Comparison of ENCODE assay signal across 11 mouse cellular contexts in the genomic region with DNA sequence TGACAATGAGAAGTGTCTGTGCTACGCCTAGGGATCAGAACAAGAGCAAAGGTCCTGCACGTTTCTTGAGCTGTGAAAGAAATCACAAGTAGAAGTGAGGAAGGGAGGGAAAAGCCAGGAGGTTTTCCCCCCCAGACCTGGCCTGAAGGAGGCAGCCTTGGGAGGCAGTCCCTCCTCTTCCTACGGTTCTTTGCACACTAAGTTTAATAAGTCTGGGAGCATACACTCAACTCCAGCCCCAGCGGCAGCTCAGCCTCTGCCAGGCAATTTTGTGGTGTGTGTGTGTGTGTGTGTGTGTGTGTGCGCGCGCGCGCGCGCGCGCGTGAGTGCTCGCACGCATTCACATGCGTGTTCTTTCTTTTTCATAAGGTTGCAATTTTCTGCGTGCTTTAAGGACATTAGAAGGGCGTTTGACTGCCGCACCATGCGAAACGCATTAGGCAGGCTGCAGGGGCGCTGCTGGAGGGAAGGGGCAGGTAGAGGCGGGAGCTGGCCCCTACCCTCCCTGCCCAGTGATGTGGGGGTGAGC. TPM values are rescaled to one million over a fixed set of nuclear protein-coding genes. Genes with fewer than 3 reads are reported as not detected.
DNase-seq lines count a peak whose midpoint lies in the region; ATAC-seq lines count a peak whose summit lies in the region.
"Had no signal": no experiment of that assay in that cellular context is flagged by ENCODE, and none has a peak within 500 bp of the region (broad histone marks: within the 10 kb centered on the region; RNA-seq: fewer than 3 reads in every experiment).

No protein-coding gene starts in this region.

- H3K36me3 ChIP-seq in liver, embryonic 11.5 days (ENCODE audit: control insufficient read depth, insufficient read depth, low read length) = no peaks in the 10 kb centered on the region
- no peaks in the 10 kb centered on the region for H3K36me3 ChIP-seq in liver, embryonic 12.5 days
- no peaks in the 10 kb centered on the region for H3K36me3 ChIP-seq in embryonic facial prominence, embryonic 11.5 days (replicated peaks; ENCODE audit: control insufficient read depth, insufficient read depth, low read depth, low read length)
- H3K36me3 ChIP-seq in hindbrain, embryonic 16.5 days (ENCODE audit: control insufficient read depth, insufficient read depth, low read length) = no peaks in the 10 kb centered on the region
- H3K36me3 ChIP-seq in neural tube, embryonic 13.5 days = no peaks in the 10 kb centered on the region

- peaks cover 5% of the 10 kb centered on the region for H3K4me1 ChIP-seq in liver, embryonic 11.5 days (replicated peaks; ENCODE audit: control insufficient read depth, insufficient read depth, low read length)
- H3K4me1 ChIP-seq in liver, embryonic 12.5 days = peaks cover 16% of the 10 kb centered on the region; the same call in 1 of the 2 replicates
- H3K4me1 ChIP-seq in embryonic facial prominence, embryonic 11.5 days (ENCODE audit: control insufficient read depth, insufficient read depth, low read length) = peaks cover 6% of the 10 kb centered on the region; the same call in 1 of the 2 replicates
- H3K4me1 ChIP-seq in hindbrain, embryonic 16.5 days (ENCODE audit: control insufficient read depth, insufficient read depth, low read depth, low read length) = peaks cover 10% of the 10 kb centered on the region
- H3K4me1 ChIP-seq in neural tube, embryonic 13.5 days (replicated peaks) = peaks cover 18% of the 10 kb centered on the region

- 0 out of 2 replicates have a peak overlapping the region, but pooled peaks have one; percentile 29 for H3K4me2 ChIP-seq in liver, embryonic 11.5 days
- no peak overlapping the region for H3K4me2 ChIP-seq in liver, embryonic 12.5 days
- H3K4me2 ChIP-seq in embryonic facial prominence, embryonic 11.5 days (ENCODE audit: low read depth, low read length) = peak overlapping the region; percentile 8; the same call in 1 of the 2 replicates
- peak overlapping the region; percentile 29 for H3K4me2 ChIP-seq in hindbrain, embryonic 16.5 days (ENCODE audit: low read length)
- peak overlapping the region; percentile 34 for H3K4me2 ChIP-seq in neural tube, embryonic 13.5 days

- DNase-seq in liver, embryonic 11.5 days (ENCODE audit: low spot score) = no peak
- peak; percentile 72 for DNase-seq in embryonic facial prominence, embryonic 11.5 days (ENCODE audit: low spot score)
- DNase-seq in adrenal gland, adult 8-10 months = no peak
- DNase-seq in left cerebral cortex, adult 8-10 months (ENCODE audit: low spot score in 2 of 2) = no peak
- DNase-seq in right cerebral cortex, postnatal 25 days = no peak
- DNase-seq: gastrocnemius, postnatal 36 days; layer of hippocampus, adult 9-11 months had no signal

- no peak for ATAC-seq in liver, embryonic 11.5 days (replicated peaks; ENCODE audit: low FRiP score)
- ATAC-seq in liver, embryonic 12.5 days = no peak
- ATAC-seq in embryonic facial prominence, embryonic 11.5 days (replicated peaks; ENCODE audit: insufficient number of reproducible peaks, low FRiP score, low TSS enrichment, low read depth) = no peak; the same call in 1 of the 2 replicates
- ATAC-seq in hindbrain, embryonic 16.5 days = no peak
- ATAC-seq in neural tube, embryonic 13.5 days (ENCODE audit: low read depth) = no peak

- 0 out of 2 replicates have a peak, but pooled peaks cover 5% of the 10 kb centered on the region for H3K9me3 ChIP-seq in liver, embryonic 11.5 days (ENCODE audit: control insufficient read depth, low read length)
- no peaks in the 10 kb centered on the region for H3K9me3 ChIP-seq in liver, embryonic 12.5 days (replicated peaks)
- H3K9me3 ChIP-seq in embryonic facial prominence, embryonic 11.5 days (replicated peaks; ENCODE audit: control insufficient read depth, low read length) = no peaks in the 10 kb centered on the region
- H3K9me3 ChIP-seq in hindbrain, embryonic 16.5 days (ENCODE audit: control insufficient read depth, low read length) = no peaks in the 10 kb centered on the region; the same call in 1 of the 2 replicates
- no peaks in the 10 kb centered on the region for H3K9me3 ChIP-seq in neural tube, embryonic 13.5 days

- WGBS in liver, embryonic 11.5 days = 4% methylated on average over 24 of the region's 24 CpGs
- 4% methylated on average over 24 of the region's 24 CpGs for WGBS in liver, embryonic 12.5 days (ENCODE audit: insufficient replicate concordance)
- WGBS in embryonic facial prominence, embryonic 11.5 days = under 1% methylated on average over 24 of the region's 24 CpGs
- WGBS in hindbrain, embryonic 16.5 days = under 1% methylated on average over 24 of the region's 24 CpGs
- 1% methylated on average over 24 of the region's 24 CpGs for WGBS in neural tube, embryonic 13.5 days

- peaks cover 67% of the 10 kb centered on the region for H3K27me3 ChIP-seq in liver, embryonic 11.5 days (replicated peaks; ENCODE audit: control insufficient read depth, insufficient read depth, low read length)
- H3K27me3 ChIP-seq in liver, embryonic 12.5 days (replicated peaks) = peaks cover 95% of the 10 kb centered on the region
- H3K27me3 ChIP-seq in embryonic facial prominence, embryonic 11.5 days (ENCODE audit: control insufficient read depth, insufficient read depth, low read length) = peaks cover 28% of the 10 kb centered on the region
- peaks cover 32% of the 10 kb centered on the region for H3K27me3 ChIP-seq in hindbrain, embryonic 16.5 days (replicated peaks; ENCODE audit: control insufficient read depth, insufficient read depth, low read length)
- H3K27me3 ChIP-seq in neural tube, embryonic 13.5 days = peaks cover 95% of the 10 kb centered on the region

- H3K27ac ChIP-seq in liver, embryonic 11.5 days (ENCODE audit: low read depth, low read length) = no peak overlapping the region
- no peak overlapping the region for H3K27ac ChIP-seq in liver, embryonic 12.5 days
- H3K27ac ChIP-seq in embryonic facial prominence, embryonic 11.5 days (replicated peaks; ENCODE audit: low read depth, low read length) = no peak overlapping the region
- H3K27ac ChIP-seq in hindbrain, embryonic 16.5 days (ENCODE audit: low read depth, low read length) = no peak overlapping the region
- no peak overlapping the region for H3K27ac ChIP-seq in neural tube, embryonic 13.5 days (replicated peaks)

- no peak overlapping the region for H3K4me3 ChIP-seq in liver, embryonic 11.5 days (ENCODE audit: low read depth, low read length)
- H3K4me3 ChIP-seq in liver, embryonic 12.5 days = no peak overlapping the region
- H3K4me3 ChIP-seq in embryonic facial prominence, embryonic 11.5 days (ENCODE audit: low read depth, low read length) = no peak overlapping the region
- peak overlapping the region; percentile 13; the same call in 1 of the 2 replicates for H3K4me3 ChIP-seq in hindbrain, embryonic 16.5 days (ENCODE audit: low read length)
- H3K4me3 ChIP-seq in neural tube, embryonic 13.5 days = no peak overlapping the region

- H3K9ac ChIP-seq in liver, embryonic 11.5 days (ENCODE audit: low read depth, low read length) = no peak overlapping the region
- H3K9ac ChIP-seq in liver, embryonic 12.5 days = no peak overlapping the region
- 0 out of 2 replicates have a peak overlapping the region, but pooled peaks have one; percentile 15 for H3K9ac ChIP-seq in embryonic facial prominence, embryonic 11.5 days (replicated peaks; ENCODE audit: low read length)
- no peak overlapping the region for H3K9ac ChIP-seq in hindbrain, embryonic 16.5 days (ENCODE audit: low read depth, low read length)
- no peak overlapping the region for H3K9ac ChIP-seq in neural tube, embryonic 13.5 days

RNA-seq across cellular contexts. Expression of a gene that starts 9.6 kb away (rescaled TPM):
- 21.2 and 22.3 TPM in 2 replicates for polyA plus RNA-seq in liver, embryonic 11.5 days (2014; fragmentation: Nextera tagmentation; extraction: Ambion mirVana)
- 7.2 and 7.8 TPM in 2 replicates for polyA plus RNA-seq in liver, embryonic 12.5 days (2016; fragmentation: Nextera tagmentation; extraction: Ambion mirVana)
- polyA plus RNA-seq in embryonic facial prominence, embryonic 11.5 days (2014; fragmentation: Nextera tagmentation; extraction: Ambion mirVana) = 74.9 and 139 TPM in 2 replicates
- 0.26 TPM in 1 of 2 replicates, not detected in the other for polyA plus RNA-seq in hindbrain, embryonic 16.5 days (2015; fragmentation: Nextera tagmentation; extraction: Ambion mirVana)
- polyA plus RNA-seq in neural tube, embryonic 13.5 days (2015; fragmentation: Nextera tagmentation; extraction: Ambion mirVana) = 0.18 TPM in 1 of 2 replicates, not detected in the other
- not detected for total RNA-seq in adrenal gland, adult 8-10 months (2022)
- not detected for total RNA-seq in left cerebral cortex, adult 8-10 months (2022)
- total RNA-seq: gastrocnemius, postnatal 36 days; megakaryocyte progenitor cell, adult 5-6 weeks had no signal

RNA-seq across cellular contexts. Expression of a gene that starts 46.9 kb away (rescaled TPM):
- 3.4 and 3.8 TPM in 2 replicates for polyA plus RNA-seq in liver, embryonic 11.5 days (2014; fragmentation: Nextera tagmentation; extraction: Ambion mirVana)
- 1.2 and 1.4 TPM in 2 replicates for polyA plus RNA-seq in liver, embryonic 12.5 days (2016; fragmentation: Nextera tagmentation; extraction: Ambion mirVana)
- polyA plus RNA-seq in embryonic facial prominence, embryonic 11.5 days (2014; fragmentation: Nextera tagmentation; extraction: Ambion mirVana) = 16.3 and 16.9 TPM in 2 replicates
- polyA plus RNA-seq in hindbrain, embryonic 16.5 days (2015; fragmentation: Nextera tagmentation; extraction: Ambion mirVana) = 14.7 and 17.4 TPM in 2 replicates
- 16.2 and 20.6 TPM in 2 replicates for polyA plus RNA-seq in neural tube, embryonic 13.5 days (2015; fragmentation: Nextera tagmentation; extraction: Ambion mirVana)
- total RNA-seq in adrenal gland, adult 8-10 months (2022) = 10 to 100 TPM in 2 of 4 experiments, 1 to 10 TPM in 2; 5.7 to 13.9 (median 10.4) TPM
- total RNA-seq in left cerebral cortex, adult 8-10 months (2022) = 10 to 100 TPM; 24.3 to 26.9 (median 25.6) TPM
